In genomic region chr5:115441205-115441849, GRCm38 (mm10) we compare ENCODE assay signal across 9 mouse cellular contexts. TPM values are rescaled to one million over a fixed set of nuclear protein-coding genes. Genes with fewer than 3 reads are reported as not detected.
A peak's percentile ranks its signal among the peaks of the same experiment; 100 is the strongest.
DNase-seq lines count a peak whose midpoint lies in the region; ATAC-seq and TF ChIP-seq lines count a peak whose summit lies in the region.
"Had no signal": no experiment of that assay in that cellular context is flagged by ENCODE, and none has a peak within 500 bp of the region (broad histone marks: within the 10 kb centered on the region; RNA-seq: fewer than 3 reads in every experiment).

No protein-coding gene starts in this region.

- DNase-seq in MN1 (ENCODE audit: low spot score), result peak; percentile 85
- peak; percentile 67 for DNase-seq in cerebellum, adult 11-12 months
- DNase-seq in hindbrain, postnatal 0 days (ENCODE audit: low spot score), result peak; percentile 92
- DNase-seq in left cerebral cortex, adult 18-20 months (ENCODE audit: low spot score in 2 of 2), result peak; percentile 78 to 81
- DNase-seq in midbrain, embryonic 10.5 days (ENCODE audit: low spot score), result peak; percentile 79
- DNase-seq in skeletal muscle tissue, adult 2 months (ENCODE audit: low read depth, low spot score), result peak; percentile 44

- ATAC-seq in forebrain, embryonic 16.5 days, result no peak
- peak; percentile 32 for ATAC-seq in hindbrain, postnatal 0 days
- ATAC-seq in activated CD4-positive, CD25-positive, alpha-beta regulatory T cell, adult 4 months, result no peak

- no peaks in the 10 kb centered on the region for H3K27me3 ChIP-seq in forebrain, embryonic 16.5 days (replicated peaks; ENCODE audit: control insufficient read depth, insufficient read depth, low read length)
- no peaks in the 10 kb centered on the region for H3K27me3 ChIP-seq in hindbrain, postnatal 0 days (ENCODE audit: insufficient read depth, low read length)
- H3K27me3 ChIP-seq in midbrain, embryonic 10.5 days (ENCODE audit: low read depth, poor library complexity, severe bottlenecking), result no peaks in the 10 kb centered on the region
- H3K27me3 ChIP-seq: lung, embryonic 15.5 days had no signal

- TF ChIP-seq CTCF in hindbrain, postnatal 0 days (IDR thresholded peaks at IDR 0.05; ENCODE audit: low read depth), result peak; percentile 91

- H3K4me1 ChIP-seq in forebrain, embryonic 16.5 days (replicated peaks; ENCODE audit: control insufficient read depth, insufficient read depth, low read length), result peaks cover 29% of the 10 kb centered on the region
- H3K4me1 ChIP-seq in hindbrain, postnatal 0 days (ENCODE audit: insufficient read depth, low read length), result peaks cover 21% of the 10 kb centered on the region
- peaks cover 68% of the 10 kb centered on the region for H3K4me1 ChIP-seq in midbrain, embryonic 10.5 days

- peaks cover 38% of the 10 kb centered on the region for H3K36me3 ChIP-seq in forebrain, embryonic 16.5 days (ENCODE audit: control insufficient read depth, insufficient read depth)
- peaks cover 22% of the 10 kb centered on the region for H3K36me3 ChIP-seq in hindbrain, postnatal 0 days (ENCODE audit: insufficient read depth, low read length)
- peaks cover 97% of the 10 kb centered on the region for H3K36me3 ChIP-seq in midbrain, embryonic 10.5 days

- WGBS in forebrain, embryonic 16.5 days, result 28% methylated on average over 14 of the region's 14 CpGs
- 22% methylated on average over 14 of the region's 14 CpGs for WGBS in hindbrain, postnatal 0 days
- 49% methylated on average over 14 of the region's 14 CpGs for WGBS in midbrain, embryonic 10.5 days

- H3K4me3 ChIP-seq in forebrain, embryonic 16.5 days (replicated peaks; ENCODE audit: low read length), result no peak overlapping the region
- no peak overlapping the region for H3K4me3 ChIP-seq in hindbrain, postnatal 0 days (ENCODE audit: low read length)
- H3K4me3 ChIP-seq in midbrain, embryonic 10.5 days, result peak overlapping the region; percentile 100; the same call in 1 of the 2 replicates
- H3K4me3 ChIP-seq: lung, embryonic 15.5 days had no signal

- no peaks in the 10 kb centered on the region for H3K9me3 ChIP-seq in forebrain, embryonic 16.5 days (ENCODE audit: control insufficient read depth, low read length)
- no peaks in the 10 kb centered on the region for H3K9me3 ChIP-seq in hindbrain, postnatal 0 days (ENCODE audit: low read length)
- H3K9me3 ChIP-seq in midbrain, embryonic 10.5 days (replicated peaks), result no peaks in the 10 kb centered on the region
- H3K9me3 ChIP-seq: lung, embryonic 15.5 days had no signal

- H3K4me2 ChIP-seq in forebrain, embryonic 16.5 days (ENCODE audit: low read length), result no peak overlapping the region
- H3K4me2 ChIP-seq in hindbrain, postnatal 0 days (ENCODE audit: low read depth, low read length), result no peak overlapping the region
- H3K4me2 ChIP-seq: lung, embryonic 15.5 days had no signal

- peak overlapping the region; percentile 17; the same call in 1 of the 2 replicates for H3K27ac ChIP-seq in forebrain, embryonic 16.5 days (ENCODE audit: low read length)
- H3K27ac ChIP-seq in hindbrain, postnatal 0 days, result no peak overlapping the region
- peak overlapping the region; percentile 74 for H3K27ac ChIP-seq in midbrain, embryonic 10.5 days (replicated peaks)
- H3K27ac ChIP-seq: lung, embryonic 15.5 days had no signal

- no peak overlapping the region for H3K9ac ChIP-seq in forebrain, embryonic 16.5 days (replicated peaks; ENCODE audit: low read depth, low read length)
- H3K9ac ChIP-seq in hindbrain, postnatal 0 days (replicated peaks; ENCODE audit: low read length), result no peak overlapping the region
- H3K9ac ChIP-seq: lung, embryonic 15.5 days had no signal

RNA-seq across cellular contexts. Expression of gene Msi1, which starts 11.9 kb away (rescaled TPM):
- 53.9 and 62.2 TPM in 2 replicates for polyA plus RNA-seq in forebrain, embryonic 16.5 days (2015; fragmentation: Nextera tagmentation; extraction: Ambion mirVana)
- total RNA-seq in hindbrain, postnatal 0 days (2014; rRNA removed), result 75.9 and 88.1 TPM in 2 replicates
- polyA plus RNA-seq in hindbrain, postnatal 0 days (2015; fragmentation: Nextera tagmentation; extraction: Ambion mirVana), result 45.1 and 46.2 TPM in 2 replicates
- total RNA-seq in left cerebral cortex, adult 18-20 months (2021), result 10 to 100 TPM; 48.8 to 49.1 TPM
- polyA plus RNA-seq in midbrain, embryonic 10.5 days (2016; fragmentation: Nextera tagmentation; extraction: Ambion mirVana), result 190 and 232 TPM in 2 replicates
- not detected for polyA plus RNA-seq in activated CD4-positive, CD25-positive, alpha-beta regulatory T cell, adult 4 months (2017; shearing (Covaris generic))

RNA-seq across cellular contexts. Expression of gene Pla2g1b, which starts 24.7 kb away (rescaled TPM):
- polyA plus RNA-seq in forebrain, embryonic 16.5 days (2015; fragmentation: Nextera tagmentation; extraction: Ambion mirVana), result not detected in 2 replicates
- total RNA-seq in hindbrain, postnatal 0 days (2014; rRNA removed), result not detected in 2 replicates
- polyA plus RNA-seq in hindbrain, postnatal 0 days (2015; fragmentation: Nextera tagmentation; extraction: Ambion mirVana), result not detected in 2 replicates
- total RNA-seq in left cerebral cortex, adult 18-20 months (2021), result not detected
- 0.41 and 0.62 TPM in 2 replicates for polyA plus RNA-seq in midbrain, embryonic 10.5 days (2016; fragmentation: Nextera tagmentation; extraction: Ambion mirVana)
- not detected for polyA plus RNA-seq in activated CD4-positive, CD25-positive, alpha-beta regulatory T cell, adult 4 months (2017; shearing (Covaris generic))

RNA-seq across cellular contexts. Expression of gene Sirt4, which starts 43.2 kb away (rescaled TPM):
- 32.7 and 37.6 TPM in 2 replicates for polyA plus RNA-seq in forebrain, embryonic 16.5 days (2015; fragmentation: Nextera tagmentation; extraction: Ambion mirVana)
- 25.8 and 33.7 TPM in 2 replicates for total RNA-seq in hindbrain, postnatal 0 days (2014; rRNA removed)
- 20.2 and 21.8 TPM in 2 replicates for polyA plus RNA-seq in hindbrain, postnatal 0 days (2015; fragmentation: Nextera tagmentation; extraction: Ambion mirVana)
- total RNA-seq in left cerebral cortex, adult 18-20 months (2021), result 10 to 100 TPM; 37.1 to 37.8 TPM
- polyA plus RNA-seq in midbrain, embryonic 10.5 days (2016; fragmentation: Nextera tagmentation; extraction: Ambion mirVana), result 15.2 and 17.0 TPM in 2 replicates
- 10 to 100 TPM; 10.4 to 14.9 TPM for polyA plus RNA-seq in activated CD4-positive, CD25-positive, alpha-beta regulatory T cell, adult 4 months (2017; shearing (Covaris generic))

Comparison
In these comparisons a context has a peak if more than half of its experiments do, and no peak if none do; other contexts are left out.
1. RNA of gene Msi1, which starts 11.9 kb away (polyA plus RNA-seq): 190 to 232 TPM in midbrain, embryonic 10.5 days, 53.9 to 62.2 TPM in forebrain, embryonic 16.5 days and 45.1 to 46.2 TPM in hindbrain, postnatal 0 days; not detected in activated CD4-positive, CD25-positive, alpha-beta regulatory T cell, adult 4 months; every median in the first group is over 10 times any median in the second.
2. Peak in every context shown above with its lines, with median percentiles within 50 percentile points of each other: DNase-seq.